Mouse (Mus musculus): ENCODE results near the gene Tex264. TPM values are rescaled to one million over a fixed set of nuclear protein-coding genes. Genes with fewer than 3 reads are reported as not detected.
"Not testable (repeated sequence)": the region's sequence is repeated elsewhere in the genome, so short reads cannot be mapped to it uniquely, and the experiment has no call there.

The Tex264 gene
- polyA plus RNA-seq, 1 experiment from 2014 or later: 67.7 TPM

DNA sequence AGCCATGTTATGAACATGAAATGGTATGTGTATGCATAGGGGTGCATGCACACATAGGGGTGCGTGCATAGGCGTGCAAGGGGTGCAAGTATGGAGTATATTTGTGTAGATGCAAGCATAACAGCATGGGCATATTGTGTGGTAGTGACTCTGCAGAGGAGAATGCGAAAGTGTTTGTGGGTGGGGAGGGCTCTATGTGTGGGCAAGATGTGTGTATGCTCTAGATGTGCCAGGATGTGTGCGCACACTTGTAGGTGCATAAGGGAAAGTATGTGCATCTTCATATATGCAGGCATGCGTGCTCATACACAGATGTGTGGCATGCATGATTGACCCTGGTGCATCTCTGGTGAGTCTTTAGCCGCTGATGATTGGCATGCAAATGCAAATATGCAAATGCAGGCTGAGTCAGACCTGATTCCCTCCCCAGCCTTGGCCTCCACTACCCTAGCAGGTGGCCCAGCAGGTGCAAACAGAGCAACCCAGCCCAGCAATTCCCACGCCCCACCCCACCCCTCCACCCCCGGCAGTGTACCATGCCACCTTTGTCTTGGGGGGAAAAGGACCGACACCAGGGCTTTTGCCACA is 39.9 kb downstream of the Tex264 start:
- H3K27me3 ChIP-seq (replicated peaks; ENCODE audit: insufficient read depth, low read length): no peaks in the 10 kb centered on the region
- no peak for ATAC-seq
- no peaks in the 10 kb centered on the region for H3K4me1 ChIP-seq (ENCODE audit: insufficient read depth, low read depth, low read length)
- H3K36me3 ChIP-seq (ENCODE audit: insufficient read depth, low read length): no peaks in the 10 kb centered on the region
- no peak overlapping the region for H3K4me3 ChIP-seq (ENCODE audit: low read depth, low read length)
- H3K27ac ChIP-seq (ENCODE audit: low read length): no peak overlapping the region
- H3K9me3 ChIP-seq (ENCODE audit: low read length): no peaks in the 10 kb centered on the region
- H3K9ac ChIP-seq (replicated peaks; ENCODE audit: low read depth): no peak overlapping the region
- TF ChIP-seq EP300 (IDR thresholded peaks at IDR 0.05) (no peak), CTCF (IDR thresholded peaks at IDR 0.05) (no peak)
- DNase-seq (ENCODE audit: low spot score): no peak
- WGBS: 79% methylated on average over 9 of the region's 9 CpGs
- no peak overlapping the region for H3K4me2 ChIP-seq (replicated peaks; ENCODE audit: low read depth, low read length)

- no peak for DNase-seq (ENCODE audit: low spot score)
- no peak for ATAC-seq
Observed at GRCm38 (mm10) chr9:106643787-106644186, 41.9 kb downstream of the Tex264 start.

GRCm38 (mm10) chr9:106643128-106643527 is 42.6 kb downstream of the Tex264 start:
- H3K4me3 ChIP-seq (ENCODE audit: low read depth, low read length): no peak overlapping the region
- WGBS: 30% methylated on average over 7 of the region's 7 CpGs
- peak; percentile 64 for DNase-seq (ENCODE audit: low spot score)
- no peaks in the 10 kb centered on the region for H3K9me3 ChIP-seq (ENCODE audit: low read length)
- no peak overlapping the region for H3K9ac ChIP-seq (replicated peaks; ENCODE audit: low read depth)
- no peaks in the 10 kb centered on the region for H3K36me3 ChIP-seq (ENCODE audit: insufficient read depth, low read length)
- ATAC-seq: peak; percentile 60
- no peaks in the 10 kb centered on the region for H3K4me1 ChIP-seq (ENCODE audit: insufficient read depth, low read depth, low read length)
- H3K27ac ChIP-seq (ENCODE audit: low read length): no peak overlapping the region
- no peak overlapping the region for H3K4me2 ChIP-seq (replicated peaks; ENCODE audit: low read depth, low read length)
- H3K27me3 ChIP-seq (replicated peaks; ENCODE audit: insufficient read depth, low read length): no peaks in the 10 kb centered on the region
- TF ChIP-seq EP300 (IDR thresholded peaks at IDR 0.05): no peak
- TF ChIP-seq CTCF (IDR thresholded peaks at IDR 0.05): peak; percentile 97

More at GRCm38 (mm10) chr9:106643787-106644186, 41.9 kb downstream of the Tex264 start:
- WGBS: 65% methylated on average over 6 of the region's 6 CpGs
- Histone ChIP-seq H3K9ac (replicated peaks; ENCODE audit: low read depth) (no peak overlapping the region), H3K36me3 (ENCODE audit: insufficient read depth, low read length) (no peaks in the 10 kb centered on the region), H3K4me3 (ENCODE audit: low read depth, low read length) (no peak overlapping the region), H3K4me1 (ENCODE audit: insufficient read depth, low read depth, low read length) (no peaks in the 10 kb centered on the region), H3K4me2 (replicated peaks; ENCODE audit: low read depth, low read length) (no peak overlapping the region), H3K27me3 (replicated peaks; ENCODE audit: insufficient read depth, low read length) (no peaks in the 10 kb centered on the region), H3K9me3 (ENCODE audit: low read length) (no peaks in the 10 kb centered on the region), H3K27ac (ENCODE audit: low read length) (no peak overlapping the region)
- TF ChIP-seq CTCF (IDR thresholded peaks at IDR 0.05): peak; percentile 30
- no peak for TF ChIP-seq EP300 (IDR thresholded peaks at IDR 0.05)

DNA sequence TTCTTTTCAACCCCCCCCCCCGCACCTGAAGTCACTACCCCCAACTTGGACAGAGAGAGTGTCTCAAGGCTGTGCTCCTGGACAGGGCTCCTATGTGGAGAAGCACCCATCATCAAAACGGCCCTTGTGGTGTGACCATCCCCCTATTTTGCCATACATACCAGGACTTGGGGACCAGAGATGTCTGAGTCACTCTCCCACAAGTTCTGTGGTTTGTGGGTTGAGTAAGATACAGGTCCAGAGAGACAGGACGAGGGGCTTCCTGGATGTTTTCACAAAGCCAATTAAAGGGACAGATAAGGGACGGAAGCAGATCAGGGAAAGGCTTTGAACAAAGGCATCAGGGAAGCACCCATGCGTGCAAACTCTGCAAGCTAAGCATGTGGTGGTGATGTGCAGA is 44.4 kb downstream of the Tex264 start:
- 42% methylated on average over 5 of the region's 5 CpGs for WGBS
- no peak for TF ChIP-seq EP300 (IDR thresholded peaks at IDR 0.05)
- Histone ChIP-seq H3K4me2 (replicated peaks; ENCODE audit: low read depth, low read length) (no peak overlapping the region), H3K27me3 (replicated peaks; ENCODE audit: insufficient read depth, low read length) (no peaks in the 10 kb centered on the region), H3K36me3 (ENCODE audit: insufficient read depth, low read length) (no peaks in the 10 kb centered on the region), H3K4me1 (ENCODE audit: insufficient read depth, low read depth, low read length) (no peaks in the 10 kb centered on the region), H3K4me3 (ENCODE audit: low read depth, low read length) (no peak overlapping the region), H3K9me3 (ENCODE audit: low read length) (no peaks in the 10 kb centered on the region), H3K9ac (replicated peaks; ENCODE audit: low read depth) (no peak overlapping the region), H3K27ac (ENCODE audit: low read length) (no peak overlapping the region)
- DNase-seq (ENCODE audit: low spot score) (no peak), ATAC-seq (no peak)

- 93% methylated on average over 8 of the region's 8 CpGs for WGBS
- Histone ChIP-seq H3K4me2 (replicated peaks; ENCODE audit: low read depth, low read length) (no peak overlapping the region), H3K27me3 (replicated peaks; ENCODE audit: insufficient read depth, low read length) (no peaks in the 10 kb centered on the region), H3K27ac (ENCODE audit: low read length) (no peak overlapping the region), H3K9me3 (ENCODE audit: low read length) (no peaks in the 10 kb centered on the region), H3K4me1 (ENCODE audit: insufficient read depth, low read depth, low read length) (no peaks in the 10 kb centered on the region), H3K36me3 (ENCODE audit: insufficient read depth, low read length) (no peaks in the 10 kb centered on the region), H3K9ac (replicated peaks; ENCODE audit: low read depth) (no peak overlapping the region), H3K4me3 (ENCODE audit: low read depth, low read length) (no peak overlapping the region)
- no peak for ATAC-seq
- TF ChIP-seq CTCF (IDR thresholded peaks at IDR 0.05): no peak
- no peak for TF ChIP-seq EP300 (IDR thresholded peaks at IDR 0.05)
- no peak for DNase-seq (ENCODE audit: low spot score)
Observed at GRCm38 (mm10) chr9:106638154-106638553, 47.6 kb downstream of the Tex264 start.

- Histone ChIP-seq H3K4me1 (ENCODE audit: insufficient read depth, low read depth, low read length) (no peaks in the 10 kb centered on the region), H3K9ac (replicated peaks; ENCODE audit: low read depth) (no peak overlapping the region), H3K27ac (ENCODE audit: low read length) (no peak overlapping the region), H3K4me3 (ENCODE audit: low read depth, low read length) (no peak overlapping the region), H3K36me3 (ENCODE audit: insufficient read depth, low read length) (no peaks in the 10 kb centered on the region), H3K4me2 (replicated peaks; ENCODE audit: low read depth, low read length) (no peak overlapping the region), H3K27me3 (replicated peaks; ENCODE audit: insufficient read depth, low read length) (no peaks in the 10 kb centered on the region), H3K9me3 (ENCODE audit: low read length) (no peaks in the 10 kb centered on the region)
- TF ChIP-seq CTCF (IDR thresholded peaks at IDR 0.05) (no peak), EP300 (IDR thresholded peaks at IDR 0.05) (no peak)
- WGBS: 46% methylated on average over 5 of the region's 5 CpGs
- DNase-seq (ENCODE audit: low spot score) (no peak), ATAC-seq (no peak)
Observed at GRCm38 (mm10) chr9:106632185-106632584, 53.5 kb downstream of the Tex264 start.

DNA sequence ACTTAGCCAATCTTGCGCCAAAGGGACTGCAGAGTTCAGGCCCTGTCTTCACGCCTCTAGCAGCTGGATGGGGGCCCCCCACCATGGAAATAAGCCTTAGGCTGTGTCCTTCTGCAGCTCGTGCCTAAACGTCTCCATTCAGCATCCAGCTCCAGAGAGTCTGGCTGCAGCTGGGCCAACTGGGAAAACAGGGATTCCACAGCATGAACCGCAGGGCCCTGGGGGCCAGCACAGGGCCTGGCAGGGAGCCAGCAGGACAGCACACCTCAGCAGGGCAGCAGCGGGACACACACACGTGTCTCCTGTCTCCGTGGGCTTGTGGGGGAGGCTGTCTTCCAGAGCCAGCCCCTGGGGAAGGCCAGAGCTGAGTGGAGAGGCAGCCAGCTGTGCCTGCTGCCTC is 57.9 kb downstream of the Tex264 start:
- ATAC-seq; H3K4me1 ChIP-seq (ENCODE audit: insufficient read depth, low read depth, low read length); H3K9ac ChIP-seq (replicated peaks; ENCODE audit: low read depth); H3K27me3 ChIP-seq (replicated peaks; ENCODE audit: insufficient read depth, low read length); DNase-seq (ENCODE audit: low spot score); H3K4me3 ChIP-seq (ENCODE audit: low read depth, low read length); H3K4me2 ChIP-seq (replicated peaks; ENCODE audit: low read depth, low read length); H3K36me3 ChIP-seq (ENCODE audit: insufficient read depth, low read length); H3K27ac ChIP-seq (ENCODE audit: low read length); H3K9me3 ChIP-seq (ENCODE audit: low read length): not testable (repeated sequence)
- WGBS: 28% methylated on average over 5 of the region's 8 CpGs
